Mouse (Mus musculus) liver, adult 2 months (tissue): ENCODE data around the gene Ppp1r37. TPM values are rescaled to one million over a fixed set of nuclear protein-coding genes. Genes with fewer than 3 reads are reported as not detected.

ENCODE experiments used
- DNase-seq: peaks from one replicate; pipeline ENCODE4 v3.0.0-alpha.2; 2011; ENCODE audit warnings: low read depth, low spot score; ENCODE audit errors: extremely low read depth
- H3K27ac ChIP-seq: fragments of 200-500 bp; replicated peaks from 2 replicates; pipeline ENCODE4 v1.5.1; 2012; ENCODE audit warnings: low read depth, mild to moderate bottlenecking, control low read depth, inconsistent platforms, low read length; ENCODE audit not compliant: insufficient read depth
- H3K27me3 ChIP-seq: fragments of 200-500 bp; 2 replicates; pipeline ENCODE4 v1.6.1; 2012; ENCODE audit warnings: mild to moderate bottlenecking, moderate library complexity, low read length, inconsistent platforms; ENCODE audit not compliant: control insufficient read depth, insufficient read depth
- H3K36me3 ChIP-seq: fragments of 200-500 bp; 2 replicates; pipeline ENCODE4 v1.6.1; 2012; ENCODE audit warnings: low read length, inconsistent platforms; ENCODE audit not compliant: control insufficient read depth, insufficient read depth
- H3K4me1 ChIP-seq: fragments of 200-500 bp; 2 replicates; pipeline ENCODE4 v1.6.1; 2011; ENCODE audit warnings: low read length; ENCODE audit not compliant: control insufficient read depth, insufficient read depth
- H3K4me3 ChIP-seq: fragments of 200-500 bp; 2 replicates; pipeline ENCODE4 v1.5.1; 2011; ENCODE audit warnings: low read depth, mild to moderate bottlenecking, control low read depth, low read length, moderate library complexity; ENCODE audit not compliant: insufficient read depth
- H3K79me2 ChIP-seq: fragments of 200-500 bp; 2 replicates; pipeline ENCODE4 v1.6.1; 2012; ENCODE audit warnings: inconsistent platforms, mild to moderate bottlenecking, low read length, moderate library complexity; ENCODE audit not compliant: control insufficient read depth, insufficient read depth
- H3K9ac ChIP-seq: fragments of 200-500 bp; 2 replicates; pipeline ENCODE4 v1.6.1; 2012; ENCODE audit warnings: low read depth, mild to moderate bottlenecking, control low read depth, inconsistent platforms, low read length
- CTCF ChIP-seq: fragments of 200-500 bp; IDR thresholded peaks from 2 replicates; pipeline ENCODE4 v1.5.1; 2011; ENCODE audit warnings: low read depth, low read length, control low read depth
- POLR2A ChIP-seq: fragments of 200-500 bp; IDR thresholded peaks from 2 replicates; pipeline ENCODE4 v1.6.1; 2011; ENCODE audit warnings: low read length, control low read depth; ENCODE audit not compliant: insufficient read depth; ENCODE audit errors: extremely low read depth
- WGBS: fragments of 180-500 bp; shearing (Covaris S2); methylation state at CpG from one replicate; pipeline ENCODE4 v1.1.7; 2018; 5-methylcytosine and 5-hydroxymethylcytosine counted together
- polyA plus RNA-seq: library from polyadenylated mRNA; depleted of rRNA; stranded (reverse); fragments of >200 nt; gene quantifications from 2 replicates; pipeline ENCODE4 v1.2.3, GENCODE M21; 2012
- total RNA-seq: library from RNA; depleted of rRNA; stranded (reverse); fragments of >200 nt; gene quantifications from 2 replicates; pipeline ENCODE4 v1.2.3, GENCODE M21; 2014

Ppp1r37 gene
- total and polyA plus RNA-seq, 2 experiments = 25.0 to 84.2 TPM

DNA sequence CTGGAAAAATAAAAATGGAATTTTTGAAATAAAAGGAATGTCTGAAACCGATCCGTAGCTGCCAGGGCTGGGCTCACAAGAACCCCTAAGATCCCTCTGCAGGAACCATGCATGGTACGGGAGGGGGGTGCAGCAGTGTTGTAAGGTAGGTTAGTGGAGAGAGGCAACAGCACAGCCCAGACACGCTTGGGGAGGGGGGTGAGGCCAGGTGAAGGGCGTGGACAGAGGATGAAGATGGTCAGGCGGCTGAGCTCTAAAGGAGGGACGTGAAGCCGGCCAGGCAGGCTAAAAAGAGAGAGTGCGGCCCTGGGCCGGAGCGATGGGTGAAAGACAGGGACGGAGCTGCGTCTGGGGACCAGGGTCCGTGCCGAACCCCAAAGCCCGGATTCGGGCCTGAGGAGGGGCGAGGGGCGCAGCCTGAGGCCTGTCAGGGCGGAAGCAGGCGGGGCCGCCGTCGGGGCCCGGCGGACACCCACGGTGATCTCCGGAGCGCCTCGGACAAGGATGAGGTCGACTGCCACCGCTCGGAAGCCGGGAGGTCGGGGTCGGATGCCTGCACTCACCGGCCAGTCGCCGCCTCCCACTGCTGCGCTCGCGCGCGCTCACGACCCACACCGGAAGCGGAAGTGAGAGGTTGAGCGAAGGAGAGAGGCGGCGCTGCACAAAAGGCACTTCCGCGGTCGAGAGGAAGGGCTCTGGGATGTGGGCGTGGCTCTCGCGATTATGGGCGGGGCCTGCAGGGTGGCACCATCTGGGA is 41.2 kb upstream of the Ppp1r37 start, which contains the start of gene Clasrp:
Gene Clasrp, minus strand, starts transcription at position 638 of the 757 bp plus-strand sequence.
- WGBS = 1% methylated on average over 50 of the region's 57 CpGs
- peak; percentile 86 for DNase-seq
- Histone ChIP-seq H3K79me2 (peaks cover 14% of the 10 kb centered on the region; the same call in 1 of the 2 replicates), H3K9ac (peak within 1 kb of the TSS; percentile 89), H3K4me1 (peaks cover 5% of the 10 kb centered on the region; the same call in 1 of the 2 replicates), H3K36me3 (no peaks in the 10 kb centered on the region), H3K27me3 (no peaks in the 10 kb centered on the region), H3K27ac (peak within 1 kb of the TSS; percentile 28; the same call in 1 of the 2 replicates), H3K4me3 (peak within 1 kb of the TSS; percentile 79)
- TF ChIP-seq CTCF = no peak
- TF ChIP-seq POLR2A = peak; percentile 65

DNA sequence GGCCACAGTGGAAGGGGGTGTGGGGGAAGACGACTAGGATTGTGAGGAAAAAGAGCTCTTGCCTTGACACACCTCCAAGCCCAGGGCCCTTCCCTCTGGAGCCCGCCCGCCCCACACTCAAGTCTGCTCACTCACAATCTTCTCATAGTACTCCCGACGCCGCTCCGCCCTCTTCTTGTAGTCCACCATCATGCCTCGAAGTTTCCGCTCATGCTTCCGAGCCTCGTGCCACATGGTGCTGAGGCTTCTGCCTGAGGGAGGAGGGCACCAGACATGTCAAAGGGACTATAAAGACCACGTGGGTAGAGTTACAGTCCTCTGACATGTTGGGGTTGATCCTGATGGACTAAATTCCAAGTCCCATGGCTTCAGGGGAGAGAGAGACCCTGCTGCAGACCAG is 40.2 kb upstream of the Ppp1r37 start:
- Histone ChIP-seq H3K27me3 (no peaks in the 10 kb centered on the region), H3K4me1 (peaks cover 5% of the 10 kb centered on the region; the same call in 1 of the 2 replicates), H3K4me3 (no peak overlapping the region), H3K9ac (no peak overlapping the region), H3K27ac (no peak overlapping the region), H3K36me3 (no peaks in the 10 kb centered on the region), H3K79me2 (peaks cover 14% of the 10 kb centered on the region; the same call in 1 of the 2 replicates)
- WGBS = 81% methylated on average over 12 of the region's 12 CpGs
- TF ChIP-seq CTCF = no peak
- TF ChIP-seq POLR2A = no peak
- DNase-seq = no peak

DNA sequence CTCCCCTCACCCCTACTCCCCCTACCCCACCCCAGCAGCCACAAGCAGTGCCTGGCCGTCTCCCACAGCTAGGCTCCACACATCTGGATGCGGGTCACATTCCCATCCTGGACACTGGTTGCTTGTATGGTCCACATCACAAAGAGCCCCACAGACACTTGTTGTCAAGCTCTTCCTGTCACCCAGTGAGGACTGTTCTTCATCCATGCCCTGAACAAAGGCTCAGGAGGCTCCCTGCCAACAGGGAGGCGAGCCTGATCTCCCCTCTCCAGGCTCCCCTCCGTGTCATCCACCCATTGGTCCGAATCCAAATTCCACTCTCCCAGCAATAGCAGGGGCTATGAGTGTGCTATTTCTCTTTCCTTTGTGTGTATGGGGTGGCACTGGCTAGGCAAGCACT is 37.7 kb upstream of the Ppp1r37 start:
- Histone ChIP-seq H3K27ac (no peak overlapping the region), H3K27me3 (no peaks in the 10 kb centered on the region), H3K79me2 (peaks cover 14% of the 10 kb centered on the region; the same call in 1 of the 2 replicates), H3K4me1 (peaks cover 5% of the 10 kb centered on the region; the same call in 1 of the 2 replicates), H3K36me3 (no peaks in the 10 kb centered on the region), H3K9ac (no peak overlapping the region), H3K4me3 (no peak overlapping the region)
- no peak for TF ChIP-seq POLR2A
- 77% methylated on average over 5 of the region's 5 CpGs for WGBS
- no peak for DNase-seq

DNA sequence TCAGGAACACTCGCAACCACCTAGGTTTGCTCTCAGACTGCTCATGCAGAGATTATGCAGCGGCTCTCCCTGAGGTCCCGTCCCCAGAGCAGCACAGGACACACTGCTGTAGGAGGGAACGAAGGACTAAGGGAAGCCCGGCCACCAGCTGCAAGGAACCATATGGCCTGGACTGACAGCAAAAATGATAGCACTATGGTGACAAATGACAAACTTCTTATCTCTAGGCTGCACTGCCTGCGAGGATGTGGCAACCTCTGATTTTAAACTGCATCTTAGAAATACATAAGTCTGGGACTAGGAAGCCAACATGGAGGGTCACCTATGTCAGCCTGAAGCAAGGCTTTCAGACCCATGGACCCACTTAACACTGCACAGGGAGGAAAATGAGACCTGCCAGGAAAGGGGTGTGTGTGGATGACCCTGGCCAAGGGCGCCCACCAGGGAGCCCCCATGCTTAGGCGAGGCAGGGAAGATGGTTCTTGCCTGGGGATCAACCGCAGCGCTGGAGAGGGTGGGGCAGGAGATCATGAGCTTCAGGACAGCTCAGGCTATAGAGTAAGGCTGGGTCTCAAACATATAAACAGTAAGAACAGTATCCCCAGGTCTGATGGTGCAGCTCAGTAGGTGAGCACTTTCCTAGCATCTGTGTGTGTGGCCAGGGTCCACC is 30.3 kb upstream of the Ppp1r37 start:
- no peak overlapping the region for H3K27ac ChIP-seq
- no peak overlapping the region for H3K4me3 ChIP-seq
- DNase-seq = no peak
- H3K79me2 ChIP-seq = no peaks in the 10 kb centered on the region
- WGBS = 91% methylated on average over 10 of the region's 10 CpGs
- H3K27me3 ChIP-seq = no peaks in the 10 kb centered on the region
- H3K36me3 ChIP-seq = no peaks in the 10 kb centered on the region
- TF ChIP-seq POLR2A = no peak
- TF ChIP-seq CTCF = no peak
- no peak overlapping the region for H3K9ac ChIP-seq
- no peaks in the 10 kb centered on the region for H3K4me1 ChIP-seq

DNA sequence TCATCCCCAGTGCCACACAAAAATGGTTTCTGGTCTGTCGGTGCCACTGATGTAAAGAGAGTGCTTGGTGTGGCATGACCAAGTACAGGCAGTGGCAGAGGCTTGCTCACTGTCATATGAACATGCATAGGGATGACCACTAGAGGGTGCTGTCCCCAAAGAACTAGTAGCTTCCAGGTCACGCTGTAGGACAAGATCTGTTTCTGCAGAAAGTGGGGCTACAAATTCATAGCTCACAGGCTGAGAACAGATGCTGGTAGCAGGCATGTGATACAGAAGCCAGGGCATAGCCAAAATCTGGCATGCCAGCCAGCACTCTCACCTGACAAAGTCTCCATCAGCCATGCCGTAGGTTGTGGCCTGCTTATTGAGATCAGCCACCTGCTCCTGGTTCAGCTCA is 27.0 kb upstream of the Ppp1r37 start:
- no peaks in the 10 kb centered on the region for H3K4me1 ChIP-seq
- no peak overlapping the region for H3K4me3 ChIP-seq
- no peak overlapping the region for H3K27ac ChIP-seq
- H3K27me3 ChIP-seq = no peaks in the 10 kb centered on the region
- no peak overlapping the region for H3K9ac ChIP-seq
- no peak for TF ChIP-seq POLR2A
- TF ChIP-seq CTCF = peak; percentile 72
- DNase-seq = peak; percentile 60
- WGBS = 60% methylated on average over 3 of the region's 3 CpGs
- peaks cover 13% of the 10 kb centered on the region; the same call in 1 of the 2 replicates for H3K36me3 ChIP-seq
- no peaks in the 10 kb centered on the region for H3K79me2 ChIP-seq
